Mouse (Mus musculus) liver, embryonic 14.5 days (tissue): ENCODE data around the gene Lrba.

Experiments used
- CTCF ChIP-seq: IDR thresholded peaks from 2 replicates; pipeline ENCODE4 v1.5.1; 2016; ENCODE audit warnings: antibody characterized with exemption, low read depth, control low read depth
- EP300 ChIP-seq: IDR thresholded peaks from 2 replicates; pipeline ENCODE4 v1.6.1; 2016; ENCODE audit warnings: antibody characterized with exemption, low read depth

DNA sequence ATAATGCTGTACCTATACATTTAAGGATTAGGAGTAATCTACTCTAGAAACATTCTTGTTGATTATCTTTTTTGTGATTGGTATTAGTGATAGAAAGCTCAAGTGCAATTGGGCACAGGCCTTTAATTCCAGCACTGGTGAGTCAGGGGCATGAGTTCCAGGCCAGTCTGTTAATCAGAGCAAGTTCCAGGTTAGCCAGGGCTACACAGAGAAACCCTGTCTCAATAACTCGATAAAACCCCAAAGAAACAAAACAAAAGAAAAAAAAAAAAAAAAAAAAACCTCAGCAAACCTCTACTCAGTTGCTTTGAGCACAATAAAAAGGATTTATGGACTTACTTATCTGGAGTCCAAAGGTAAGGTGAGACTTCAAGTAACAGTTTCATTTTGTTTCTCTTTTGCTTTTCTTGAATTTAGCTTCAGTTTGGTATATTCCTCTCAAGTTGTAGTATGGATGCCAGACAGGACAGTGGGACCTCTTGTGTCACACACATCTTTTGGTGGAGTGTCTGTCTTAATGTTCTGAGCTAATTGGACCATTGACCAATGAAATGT is 7.1 kb downstream of the Lrba start:
- no peak for TF ChIP-seq CTCF
- no peak for TF ChIP-seq EP300
